Mouse (Mus musculus): ENCODE data around the gene Polrmt. TPM values are rescaled to one million over a fixed set of nuclear protein-coding genes. Genes with fewer than 3 reads are reported as not detected.

Gene Polrmt
- polyA plus RNA-seq, 1 experiment, result not detected

GRCm38 (mm10) chr10:79701443-79702129, 44.8 kb downstream of the Polrmt start:
- WGBS, result 65% methylated on average over 10 of the region's 10 CpGs
- no peak overlapping the region for H3K27ac ChIP-seq (ENCODE audit: insufficient read depth, low read depth, low read length)
- TF ChIP-seq POLR2A (IDR thresholded peaks at IDR 0.05; ENCODE audit: insufficient read depth, low read depth, low read length), result no peak
- no peak for TF ChIP-seq CTCF (IDR thresholded peaks at IDR 0.05; ENCODE audit: insufficient read depth, low read depth, low read length)
- peaks cover 16% of the 10 kb centered on the region for H3K4me1 ChIP-seq (ENCODE audit: control insufficient read depth, insufficient read depth, low read length)
- no peak overlapping the region for H3K4me3 ChIP-seq (ENCODE audit: insufficient read depth, low read depth, low read length)

GRCm38 (mm10) chr10:79700676-79701075, 45.7 kb downstream of the Polrmt start:
- H3K4me1 ChIP-seq (ENCODE audit: control insufficient read depth, insufficient read depth, low read length), result peaks cover 15% of the 10 kb centered on the region
- TF ChIP-seq CTCF (IDR thresholded peaks at IDR 0.05; ENCODE audit: insufficient read depth, low read depth, low read length), result no peak
- no peak for TF ChIP-seq POLR2A (IDR thresholded peaks at IDR 0.05; ENCODE audit: insufficient read depth, low read depth, low read length)
- H3K4me3 ChIP-seq (ENCODE audit: insufficient read depth, low read depth, low read length), result no peak overlapping the region
- no peak overlapping the region for H3K27ac ChIP-seq (ENCODE audit: insufficient read depth, low read depth, low read length)
- WGBS, result 44% methylated on average over 7 of the region's 7 CpGs

- 93% methylated on average over 6 of the region's 6 CpGs for WGBS
- H3K4me1 ChIP-seq (ENCODE audit: control insufficient read depth, insufficient read depth, low read length), result peaks cover 8% of the 10 kb centered on the region
- TF ChIP-seq CTCF (IDR thresholded peaks at IDR 0.05; ENCODE audit: insufficient read depth, low read depth, low read length) (no peak), POLR2A (IDR thresholded peaks at IDR 0.05; ENCODE audit: insufficient read depth, low read depth, low read length) (no peak)
- no peak overlapping the region for H3K4me3 ChIP-seq (ENCODE audit: insufficient read depth, low read depth, low read length)
- H3K27ac ChIP-seq (ENCODE audit: insufficient read depth, low read depth, low read length), result no peak overlapping the region
Measured at GRCm38 (mm10) chr10:79698459-79698858, 47.9 kb downstream of the Polrmt start.

DNA sequence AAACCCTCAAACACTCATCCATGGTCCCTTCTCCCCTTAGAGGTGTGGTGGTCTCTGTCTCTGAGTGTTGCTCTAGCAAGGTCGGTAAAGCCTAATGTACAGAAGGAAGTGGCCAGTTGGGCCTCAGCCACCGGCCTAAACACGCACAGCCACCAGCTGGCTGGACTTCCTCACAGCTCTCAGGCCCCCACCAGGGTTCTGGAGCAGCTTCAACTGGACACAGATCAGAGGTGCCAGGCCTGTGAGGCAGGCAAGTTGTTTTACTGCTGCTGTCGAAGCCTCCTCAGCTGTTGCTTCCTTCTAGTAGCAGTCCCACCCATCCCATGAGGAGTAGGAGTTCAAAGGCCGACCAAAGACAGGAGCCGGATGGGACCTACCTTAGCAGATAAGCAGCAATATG, 48.5 kb downstream of the Polrmt start:
- TF ChIP-seq CTCF (IDR thresholded peaks at IDR 0.05; ENCODE audit: insufficient read depth, low read depth, low read length) (no peak), POLR2A (IDR thresholded peaks at IDR 0.05; ENCODE audit: insufficient read depth, low read depth, low read length) (no peak)
- no peak overlapping the region for H3K4me3 ChIP-seq (ENCODE audit: insufficient read depth, low read depth, low read length)
- WGBS, result 66% methylated on average over 6 of the region's 6 CpGs
- peaks cover 8% of the 10 kb centered on the region for H3K4me1 ChIP-seq (ENCODE audit: control insufficient read depth, insufficient read depth, low read length)
- H3K27ac ChIP-seq (ENCODE audit: insufficient read depth, low read depth, low read length), result no peak overlapping the region

- Histone ChIP-seq H3K27ac (ENCODE audit: insufficient read depth, low read depth, low read length) (peak overlapping the region; percentile 61), H3K4me3 (ENCODE audit: insufficient read depth, low read depth, low read length) (no peak overlapping the region), H3K4me1 (ENCODE audit: control insufficient read depth, insufficient read depth, low read length) (peaks cover 8% of the 10 kb centered on the region)
- TF ChIP-seq POLR2A (IDR thresholded peaks at IDR 0.05; ENCODE audit: insufficient read depth, low read depth, low read length) (no peak), CTCF (IDR thresholded peaks at IDR 0.05; ENCODE audit: insufficient read depth, low read depth, low read length) (no peak)
- WGBS, result 60% methylated on average over 9 of the region's 9 CpGs
Measured at GRCm38 (mm10) chr10:79696129-79696651, 50.2 kb downstream of the Polrmt start.

DNA sequence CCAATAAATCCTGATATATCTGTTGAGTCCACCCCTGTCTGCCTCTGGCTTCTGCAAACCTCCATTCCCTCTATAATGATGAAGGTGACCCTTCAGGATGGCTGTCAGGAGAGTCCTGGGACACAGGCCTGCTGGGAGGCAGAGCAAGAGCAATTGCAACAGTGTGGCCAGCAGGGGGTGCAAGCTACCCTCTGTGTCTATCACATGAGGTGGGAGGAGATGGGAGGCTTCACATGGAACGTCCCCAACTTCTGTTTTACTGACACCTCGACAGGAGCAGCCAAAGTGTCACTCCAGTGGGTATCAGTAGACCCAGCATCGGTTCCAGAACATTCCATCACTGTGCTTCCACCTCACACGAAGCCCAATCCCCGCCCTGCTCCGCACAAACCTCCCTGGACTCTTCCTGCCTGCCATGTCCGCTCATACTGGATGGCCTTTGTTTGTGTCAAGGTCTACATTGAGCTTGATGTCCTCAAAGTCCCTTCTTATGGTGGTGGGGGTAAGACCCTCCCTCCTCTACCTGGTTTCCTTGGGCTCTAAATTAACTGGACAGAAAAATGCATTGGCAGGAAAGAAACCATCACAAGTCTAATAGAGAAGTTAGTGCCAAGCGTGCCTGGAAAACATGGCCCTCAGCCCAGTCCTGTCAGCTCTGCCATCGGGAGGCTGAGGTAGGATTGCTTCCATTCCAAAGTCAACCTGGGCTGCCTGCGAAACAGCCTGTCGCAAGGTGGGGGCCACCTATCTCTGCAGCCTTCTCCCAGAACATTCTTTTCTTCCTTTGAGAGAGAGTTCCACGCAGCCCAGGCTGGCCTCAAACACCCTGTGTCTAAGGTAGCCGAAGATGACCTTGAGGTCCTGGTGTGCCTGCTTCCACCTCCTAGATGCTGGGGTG, 50.9 kb downstream of the Polrmt start:
- H3K4me3 ChIP-seq (ENCODE audit: insufficient read depth, low read depth, low read length), result no peak overlapping the region
- peaks cover 8% of the 10 kb centered on the region for H3K4me1 ChIP-seq (ENCODE audit: control insufficient read depth, insufficient read depth, low read length)
- TF ChIP-seq POLR2A (IDR thresholded peaks at IDR 0.05; ENCODE audit: insufficient read depth, low read depth, low read length), result no peak
- TF ChIP-seq CTCF (IDR thresholded peaks at IDR 0.05; ENCODE audit: insufficient read depth, low read depth, low read length), result peak; percentile 50; the same call in 1 of the 2 replicates
- 55% methylated on average over 13 of the region's 13 CpGs for WGBS
- H3K27ac ChIP-seq (ENCODE audit: insufficient read depth, low read depth, low read length), result peak overlapping the region; percentile 61

DNA sequence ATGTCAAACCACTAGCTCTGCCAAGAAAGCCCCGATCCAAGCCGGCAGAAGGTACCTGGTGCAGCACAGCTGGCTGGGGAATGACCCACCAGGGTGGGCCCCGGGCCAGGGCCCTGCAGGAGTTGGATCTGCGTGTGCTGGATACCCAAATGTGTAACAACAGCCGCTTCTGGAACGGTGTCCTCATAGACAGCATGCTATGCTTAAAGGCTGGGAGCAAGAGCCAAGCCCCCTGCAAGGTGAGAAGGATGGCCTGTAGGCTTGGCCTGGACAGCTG, 52.1 kb downstream of the Polrmt start:
- H3K27ac ChIP-seq (ENCODE audit: insufficient read depth, low read depth, low read length), result no peak overlapping the region
- no peak overlapping the region for H3K4me3 ChIP-seq (ENCODE audit: insufficient read depth, low read depth, low read length)
- peaks cover 8% of the 10 kb centered on the region for H3K4me1 ChIP-seq (ENCODE audit: control insufficient read depth, insufficient read depth, low read length)
- 82% methylated on average over 6 of the region's 6 CpGs for WGBS
- TF ChIP-seq CTCF (IDR thresholded peaks at IDR 0.05; ENCODE audit: insufficient read depth, low read depth, low read length), result no peak
- no peak for TF ChIP-seq POLR2A (IDR thresholded peaks at IDR 0.05; ENCODE audit: insufficient read depth, low read depth, low read length)

DNA sequence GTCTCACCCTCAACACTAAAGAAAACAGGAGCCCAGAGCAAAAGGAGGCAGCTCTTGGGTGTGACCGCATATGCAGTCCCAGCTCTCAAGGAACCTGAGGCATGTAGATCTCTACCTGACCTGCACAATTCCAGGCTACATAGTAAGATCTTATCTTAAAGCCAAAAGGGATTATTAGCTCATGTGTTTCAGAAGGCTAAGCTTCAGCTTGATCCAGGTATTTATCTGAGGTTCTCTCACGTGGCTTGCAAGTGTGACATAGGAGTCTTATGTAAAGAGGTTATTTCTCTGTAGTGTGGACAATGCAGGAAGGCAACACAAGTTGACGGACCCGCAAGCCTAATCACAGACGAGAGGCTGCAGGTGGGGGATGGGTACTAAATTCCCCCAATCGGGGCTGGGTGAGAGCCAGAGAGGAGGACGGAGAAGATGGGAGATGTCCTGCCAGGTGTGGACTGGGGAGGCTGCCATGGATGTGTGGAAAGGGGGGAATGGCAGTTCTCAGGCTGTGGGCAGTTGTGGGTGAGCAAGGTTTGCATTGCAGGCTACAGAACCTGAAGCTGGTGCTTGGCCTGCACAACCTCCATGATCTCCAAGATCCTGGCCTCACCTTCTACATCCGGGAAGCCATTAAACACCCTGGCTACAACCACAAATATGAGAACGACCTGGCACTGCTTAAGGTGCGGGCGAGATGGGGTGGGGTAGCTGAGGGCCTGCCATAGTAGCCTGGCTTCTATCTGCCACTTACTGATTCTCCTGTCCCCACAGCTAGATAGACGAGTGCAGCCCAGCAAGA, 52.6 kb downstream of the Polrmt start:
- Histone ChIP-seq H3K4me1 (ENCODE audit: control insufficient read depth, insufficient read depth, low read length) (peaks cover 8% of the 10 kb centered on the region), H3K4me3 (ENCODE audit: insufficient read depth, low read depth, low read length) (no peak overlapping the region), H3K27ac (ENCODE audit: insufficient read depth, low read depth, low read length) (no peak overlapping the region)
- TF ChIP-seq POLR2A (IDR thresholded peaks at IDR 0.05; ENCODE audit: insufficient read depth, low read depth, low read length), result no peak
- no peak for TF ChIP-seq CTCF (IDR thresholded peaks at IDR 0.05; ENCODE audit: insufficient read depth, low read depth, low read length)
- 79% methylated on average over 12 of the region's 12 CpGs for WGBS

Data from olfactory bulb, adult 2 months (tissue).